Mouse (Mus musculus): ENCODE results near the gene Hoxa13.

Hoxa13 gene

GRCm38 (mm10) chr6:52260654-52261575 is at the start of gene Hoxa13:
Hoxa13 (minus strand) TSS chr6:52260880.
- no peak for DNase-seq (ENCODE audit: inconsistent ontology term)

GRCm38 (mm10) chr6:52310366-52310765 is 49.7 kb upstream of the Hoxa13 start:
- no peak for DNase-seq (ENCODE audit: inconsistent ontology term)

GRCm38 (mm10) chr6:52309766-52310165 is 49.1 kb upstream of the Hoxa13 start:
- no peak for DNase-seq (ENCODE audit: inconsistent ontology term)

GRCm38 (mm10) chr6:52305877-52306389 is 45.3 kb upstream of the Hoxa13 start:
- DNase-seq (ENCODE audit: inconsistent ontology term), result peak; percentile 52

GRCm38 (mm10) chr6:52303426-52303825 is 42.7 kb upstream of the Hoxa13 start:
- DNase-seq (ENCODE audit: inconsistent ontology term), result no peak

GRCm38 (mm10) chr6:52300806-52301205 is 40.1 kb upstream of the Hoxa13 start:
- no peak for DNase-seq (ENCODE audit: inconsistent ontology term)

GRCm38 (mm10) chr6:52298511-52298910 is 37.8 kb upstream of the Hoxa13 start:
- no peak for DNase-seq (ENCODE audit: inconsistent ontology term)

GRCm38 (mm10) chr6:52294616-52295015 is 33.9 kb upstream of the Hoxa13 start:
- DNase-seq (ENCODE audit: inconsistent ontology term), result no peak

- no peak for DNase-seq (ENCODE audit: inconsistent ontology term)
These were observed 31.6 kb upstream of the Hoxa13 start for GRCm38 (mm10) chr6:52292328-52292727.

- no peak for DNase-seq (ENCODE audit: inconsistent ontology term)
These were observed 30.6 kb upstream of the Hoxa13 start for GRCm38 (mm10) chr6:52291021-52291860.

- no peak for DNase-seq (ENCODE audit: inconsistent ontology term)
These were observed 29.5 kb upstream of the Hoxa13 start for GRCm38 (mm10) chr6:52290186-52290585.

- no peak for DNase-seq (ENCODE audit: inconsistent ontology term)
These were observed 23.2 kb upstream of the Hoxa13 start for GRCm38 (mm10) chr6:52283896-52284295.

GRCm38 (mm10) chr6:52281084-52281483 is 20.4 kb upstream of the Hoxa13 start:
- DNase-seq (ENCODE audit: inconsistent ontology term), result no peak

GRCm38 (mm10) chr6:52276920-52277319 is 16.2 kb upstream of the Hoxa13 start:
- no peak for DNase-seq (ENCODE audit: inconsistent ontology term)

- no peak for DNase-seq (ENCODE audit: inconsistent ontology term)
These were observed 15.7 kb upstream of the Hoxa13 start for GRCm38 (mm10) chr6:52276382-52276781.

GRCm38 (mm10) chr6:52275563-52276280 is 15.0 kb upstream of the Hoxa13 start:
- no peak for DNase-seq (ENCODE audit: inconsistent ontology term)

GRCm38 (mm10) chr6:52274576-52274975 is 13.9 kb upstream of the Hoxa13 start:
- DNase-seq (ENCODE audit: inconsistent ontology term), result no peak

GRCm38 (mm10) chr6:52273656-52274280 is 13.1 kb upstream of the Hoxa13 start:
- no peak for DNase-seq (ENCODE audit: inconsistent ontology term)

- DNase-seq (ENCODE audit: inconsistent ontology term), result no peak
These were observed 12.3 kb upstream of the Hoxa13 start for GRCm38 (mm10) chr6:52272766-52273655.

All from Muller cell, postnatal 12 days (primary cell).